Mouse (Mus musculus) neural tube, embryonic 14.5 days (tissue): ENCODE data around the gene Ggps1. TPM values are rescaled to one million over a fixed set of nuclear protein-coding genes. Genes with fewer than 3 reads are reported as not detected.
"Not testable (repeated sequence)": the region's sequence is repeated elsewhere in the genome, so short reads cannot be mapped to it uniquely, and the experiment has no call there.

ENCODE experiments used
- ATAC-seq: fragments of 200-750 bp; cut with Nextera tagmentation; 2 replicates; pipeline ENCODE4 v1.8.0; 2017; ENCODE audit warnings: low read depth, mild to moderate bottlenecking, moderate TSS enrichment, moderate library complexity
- H3K27ac ChIP-seq: fragments of 300-500 bp; sonication (generic); 2 replicates; pipeline ENCODE4 v1.5.1; 2014; ENCODE audit warnings: low read depth, mild to moderate bottlenecking, control low read depth, low read length, moderate library complexity, mixed read lengths
- H3K27me3 ChIP-seq: fragments of 300-500 bp; sonication (generic); 2 replicates; pipeline ENCODE4 v1.6.1; 2014; ENCODE audit warnings: low read length; ENCODE audit not compliant: control insufficient read depth, insufficient read depth
- H3K36me3 ChIP-seq: fragments of 300-500 bp; sonication (generic); 2 replicates; pipeline ENCODE4 v1.6.1; 2014; ENCODE audit warnings: low read length, mixed read lengths; ENCODE audit not compliant: control insufficient read depth, insufficient read depth
- H3K4me1 ChIP-seq: fragments of 300-500 bp; sonication (generic); 2 replicates; pipeline ENCODE4 v1.6.1; 2014; ENCODE audit warnings: low read length; ENCODE audit not compliant: control insufficient read depth, insufficient read depth
- H3K4me2 ChIP-seq: fragments of 300-500 bp; sonication (generic); 2 replicates; pipeline ENCODE4 v1.6.1; 2014; ENCODE audit warnings: mild to moderate bottlenecking, low read depth, low read length, control low read depth
- H3K4me3 ChIP-seq: fragments of 300-500 bp; sonication (generic); 2 replicates; pipeline ENCODE4 v1.5.1; 2014; ENCODE audit warnings: low read depth, low read length, control low read depth, mixed read lengths
- H3K9ac ChIP-seq: fragments of 300-500 bp; sonication (generic); replicated peaks from 2 replicates; pipeline ENCODE4 v1.6.1; 2014; ENCODE audit warnings: low read depth, mild to moderate bottlenecking, control low read depth, low read length, mixed read lengths
- H3K9me3 ChIP-seq: fragments of 300-500 bp; sonication (generic); 2 replicates; pipeline ENCODE4 v1.6.1; 2016; ENCODE audit warnings: low read length; ENCODE audit not compliant: control insufficient read depth
- WGBS: fragments of 180-500 bp; shearing (Covaris S2); extraction: QIAGEN DNeasy Blood & Tissue Kit; methylation state at CpG from one replicate; pipeline ENCODE4 v1.1.7; 2014; 5-methylcytosine and 5-hydroxymethylcytosine counted together
- polyA plus RNA-seq: library from polyadenylated mRNA; unstranded; fragments of >200 nt; fragmentation: Nextera tagmentation; extraction: Ambion mirVana; gene quantifications from 2 replicates; pipeline ENCODE4 v1.2.1, GENCODE M21; 2014

The Ggps1 gene
- polyA plus RNA-seq, 1 experiment from 2014 or later = 97.9 TPM

GRCm38 (mm10) chr13:14043851-14044250 lies 19.4 kb downstream of the Ggps1 start:
- Histone ChIP-seq H3K27me3 (no peaks in the 10 kb centered on the region), H3K9me3 (no peaks in the 10 kb centered on the region), H3K9ac (no peak overlapping the region), H3K4me2 (no peak overlapping the region), H3K4me3 (no peak overlapping the region), H3K4me1 (peaks cover 5% of the 10 kb centered on the region; the same call in 1 of the 2 replicates), H3K27ac (no peak overlapping the region), H3K36me3 (peaks cover under 1% of the 10 kb centered on the region; the same call in 1 of the 2 replicates)
- no peak for ATAC-seq

GRCm38 (mm10) chr13:14040186-14040585 lies 23.1 kb downstream of the Ggps1 start:
- no peaks in the 10 kb centered on the region for H3K27me3 ChIP-seq
- WGBS = 16% methylated on average over 5 of the region's 5 CpGs

GRCm38 (mm10) chr13:14039292-14039965 lies 23.9 kb downstream of the Ggps1 start, which contains the start of gene Tbce:
Gene Tbce, minus strand, starts transcription at chr13:14039638.
- Histone ChIP-seq H3K4me1 (peaks cover 8% of the 10 kb centered on the region), H3K36me3 (no peaks in the 10 kb centered on the region), H3K27ac (peak within 1 kb of the TSS; percentile 97), H3K9ac (peak within 1 kb of the TSS; percentile 65), H3K9me3 (no peaks in the 10 kb centered on the region), H3K27me3 (no peaks in the 10 kb centered on the region), H3K4me3 (peak within 1 kb of the TSS; percentile 67), H3K4me2 (peak within 1 kb of the TSS; percentile 78)
- peak; percentile 97 for ATAC-seq
- 1% methylated on average over 35 of the region's 35 CpGs for WGBS

More at GRCm38 (mm10) chr13:14040186-14040585, 23.1 kb downstream of the Ggps1 start:
- no peaks in the 10 kb centered on the region for H3K9me3 ChIP-seq
- H3K4me2 ChIP-seq = peak overlapping the region; percentile 78
- H3K4me3 ChIP-seq = peak overlapping the region; percentile 67; the same call in 1 of the 2 replicates
- no peak for ATAC-seq
- H3K36me3 ChIP-seq = no peaks in the 10 kb centered on the region
- H3K27ac ChIP-seq = peak overlapping the region; percentile 18; the same call in 1 of the 2 replicates
- peak overlapping the region; percentile 65; the same call in 1 of the 2 replicates for H3K9ac ChIP-seq
- H3K4me1 ChIP-seq = peaks cover 8% of the 10 kb centered on the region

GRCm38 (mm10) chr13:14038911-14039291 lies 24.4 kb downstream of the Ggps1 start:
- H3K4me3 ChIP-seq = peak overlapping the region; percentile 67
- peak overlapping the region; percentile 78 for H3K4me2 ChIP-seq
- ATAC-seq = peak; percentile 64
- peak overlapping the region; percentile 65 for H3K9ac ChIP-seq
- H3K9me3 ChIP-seq = no peaks in the 10 kb centered on the region
- H3K4me1 ChIP-seq = peaks cover 8% of the 10 kb centered on the region
- H3K27ac ChIP-seq = peak overlapping the region; percentile 97
- H3K27me3 ChIP-seq = no peaks in the 10 kb centered on the region
- 2% methylated on average over 8 of the region's 8 CpGs for WGBS
- H3K36me3 ChIP-seq = no peaks in the 10 kb centered on the region

DNA sequence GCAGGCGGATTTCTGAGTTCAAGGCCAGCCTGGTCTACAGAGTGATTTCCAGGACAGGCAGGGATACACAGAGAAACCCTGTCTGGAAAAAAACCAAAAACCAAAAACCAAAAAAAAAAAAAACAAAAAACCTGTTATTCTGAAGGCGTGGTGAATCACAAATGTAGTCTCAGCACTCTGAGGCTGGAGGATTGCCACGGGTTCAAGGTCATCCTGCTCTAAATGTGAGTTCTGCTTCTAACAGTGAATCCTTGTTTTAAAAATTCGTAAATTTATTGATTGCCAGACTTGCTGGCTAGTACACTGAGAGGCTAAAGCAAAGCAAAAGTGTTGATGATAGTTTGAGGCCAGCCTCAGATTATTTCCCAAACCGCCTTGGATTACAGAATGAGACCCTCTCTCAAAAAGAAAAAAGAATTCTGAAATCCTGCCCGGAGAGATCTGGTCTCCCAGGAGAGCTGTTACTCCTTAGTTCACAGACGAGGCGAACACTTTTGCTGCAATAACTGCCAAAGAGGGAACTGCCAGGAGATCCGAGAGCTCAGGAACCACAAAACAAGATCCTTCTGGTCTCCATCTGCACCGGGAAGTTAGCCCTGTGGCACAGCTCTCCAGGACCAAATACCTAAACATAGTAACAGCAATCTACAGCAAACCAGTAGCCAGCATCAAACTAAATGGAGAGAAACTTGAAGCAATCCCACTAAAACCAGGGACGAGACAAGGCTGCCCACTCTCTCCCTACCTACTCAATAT lies 27.2 kb downstream of the Ggps1 start:
- Histone ChIP-seq H3K27ac (no peak overlapping the region), H3K27me3 (no peaks in the 10 kb centered on the region), H3K4me3 (no peak overlapping the region), H3K9ac (no peak overlapping the region), H3K9me3 (no peaks in the 10 kb centered on the region), H3K4me2 (no peak overlapping the region), H3K4me1 (peaks cover 8% of the 10 kb centered on the region), H3K36me3 (no peaks in the 10 kb centered on the region)
- 89% methylated on average over 11 of the region's 11 CpGs for WGBS
- ATAC-seq = no peak

DNA sequence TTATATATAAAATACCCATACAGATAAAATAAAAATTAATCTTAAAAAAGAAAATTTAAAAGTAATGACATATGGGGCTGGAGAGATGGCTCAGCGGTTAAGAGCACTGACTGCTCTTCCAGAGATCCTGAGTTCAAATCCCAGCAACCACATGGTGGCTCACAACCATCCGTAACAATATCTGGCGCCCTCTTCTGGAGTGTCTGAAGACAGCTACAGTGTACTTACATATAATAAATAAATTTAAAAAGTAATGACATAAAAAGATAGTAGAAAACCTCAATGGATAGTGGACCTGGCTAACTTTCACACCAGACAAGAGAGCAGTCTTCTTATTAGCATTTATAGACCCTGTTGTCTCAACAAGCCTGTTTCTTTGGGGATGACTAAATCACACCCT lies 27.9 kb downstream of the Ggps1 start:
- H3K36me3 ChIP-seq, H3K27ac ChIP-seq, H3K4me3 ChIP-seq, H3K9me3 ChIP-seq, ATAC-seq, H3K4me1 ChIP-seq, H3K4me2 ChIP-seq, H3K9ac ChIP-seq, H3K27me3 ChIP-seq: not testable (repeated sequence)
- WGBS = 94% methylated on average over 3 of the region's 3 CpGs

DNA sequence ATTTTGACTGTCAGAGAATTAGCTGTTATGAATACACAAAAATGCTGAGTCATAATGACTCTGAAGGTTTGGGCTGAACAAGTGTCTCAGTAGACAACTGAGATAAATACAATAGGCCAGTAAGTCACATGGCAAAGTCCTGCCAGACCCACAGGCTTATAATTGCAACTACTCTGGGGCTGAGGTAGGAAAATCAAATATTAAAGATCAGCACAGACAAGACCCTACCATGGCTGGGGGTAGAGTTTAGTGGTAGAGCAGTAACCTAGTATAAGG lies 29.3 kb downstream of the Ggps1 start:
- Histone ChIP-seq H3K27me3 (no peaks in the 10 kb centered on the region), H3K9ac (no peak overlapping the region), H3K9me3 (no peaks in the 10 kb centered on the region), H3K4me1 (peaks cover 3% of the 10 kb centered on the region; the same call in 1 of the 2 replicates), H3K4me3 (no peak overlapping the region), H3K36me3 (no peaks in the 10 kb centered on the region), H3K4me2 (no peak overlapping the region), H3K27ac (no peak overlapping the region)
- ATAC-seq = no peak

- peaks cover 3% of the 10 kb centered on the region; the same call in 1 of the 2 replicates for H3K4me1 ChIP-seq
- H3K9ac ChIP-seq = no peak overlapping the region
- H3K36me3 ChIP-seq = no peaks in the 10 kb centered on the region
- H3K4me2 ChIP-seq = no peak overlapping the region
- no peak overlapping the region for H3K27ac ChIP-seq
- no peak for ATAC-seq
- no peak overlapping the region for H3K4me3 ChIP-seq
- WGBS = 93% methylated on average over 5 of the region's 5 CpGs
- no peaks in the 10 kb centered on the region for H3K9me3 ChIP-seq
- no peaks in the 10 kb centered on the region for H3K27me3 ChIP-seq
Observed at GRCm38 (mm10) chr13:14033309-14034072, 29.8 kb downstream of the Ggps1 start.
